Mouse (Mus musculus) CH12.LX (cell line): ENCODE measurements at regions not wholly inside any gene's neighbourhood (a gene's known extent, or its start where the extent isn't known, plus 50 kb on each side); places are given as distances from the start of the nearest gene placed in this dataset.

Source experiments
- DNase-seq: peaks from one replicate; pipeline ENCODE4 v3.0.0-alpha.2; 2013; ENCODE audit errors: extremely low read depth
- H3K27ac ChIP-seq: 2 replicates; pipeline ENCODE4 v1.5.1; 2012; ENCODE audit warnings: low read depth, mild to moderate bottlenecking, control low read depth, moderate library complexity; ENCODE audit not compliant: insufficient read depth
- H3K27me3 ChIP-seq: replicated peaks from 2 replicates; pipeline ENCODE3; 2012; ENCODE audit warnings: inconsistent platforms
- H3K36me3 ChIP-seq, 2 experiments: replicated peaks in 1 of 2; 2 replicates each; pipeline versions ENCODE3 to v1.6.1; 2012; ENCODE audit warnings: inconsistent platforms in 1 of 2, low read length in 1 of 2, mild to moderate bottlenecking in 1 of 2, mixed read lengths in 1 of 2, moderate library complexity in 1 of 2; ENCODE audit not compliant: control insufficient read depth in 1 of 2, insufficient read depth in 1 of 2
- H3K4me1 ChIP-seq, 2 experiments: 2 replicates each; pipeline ENCODE4 v1.6.1; 2012; ENCODE audit warnings: inconsistent platforms in 1 of 2, moderate library complexity in 1 of 2; ENCODE audit not compliant: insufficient read depth in 2 of 2, control insufficient read depth in 1 of 2
- H3K4me2 ChIP-seq: 2 replicates; pipeline ENCODE4 v1.6.1; 2012; ENCODE audit warnings: low read depth, mild to moderate bottlenecking, control low read depth; ENCODE audit not compliant: poor library complexity, insufficient read depth, severe bottlenecking
- H3K4me3 ChIP-seq, 3 experiments: fragments of 150-350 bp in 1 of 3; sonication (generic) in 1 of 3; replicated peaks in 1 of 3; 2 replicates each; pipeline versions ENCODE3 to v1.5.1; 2011 to 2012; ENCODE audit warnings: low read depth in 2 of 3, low read length in 2 of 3, mild to moderate bottlenecking in 2 of 3, moderate library complexity in 2 of 3, control low read depth in 1 of 3, improper control_type of control experiment in 1 of 3, inconsistent platforms in 1 of 3, mixed read lengths in 1 of 3; ENCODE audit not compliant: poor library complexity in 1 of 3
- H3K79me2 ChIP-seq: replicated peaks from 2 replicates; pipeline ENCODE4 v1.6.1; 2012; ENCODE audit warnings: mild to moderate bottlenecking, moderate library complexity; ENCODE audit not compliant: control insufficient read depth, poor library complexity, insufficient read depth, severe bottlenecking; ENCODE audit errors: extremely low read depth
- H3K9ac ChIP-seq: 2 replicates; pipeline ENCODE4 v1.6.1; 2012; ENCODE audit warnings: low read depth, mild to moderate bottlenecking, control low read depth, moderate library complexity; ENCODE audit not compliant: insufficient read depth
- H3K9me3 ChIP-seq: replicated peaks from 2 replicates; pipeline ENCODE3; 2012; ENCODE audit warnings: low read length, inconsistent platforms, mixed read lengths
- BHLHE40 ChIP-seq: IDR thresholded peaks from 2 replicates; pipeline ENCODE4 v1.6.1; 2011; ENCODE audit warnings: mild to moderate bottlenecking, low read depth, low read length, improper control_type of control experiment
- CHD1 ChIP-seq: IDR thresholded peaks from 2 replicates; pipeline ENCODE4 v1.6.1; 2012; ENCODE audit warnings: low read depth, low read length, improper control_type of control experiment, inconsistent platforms
- CTCF ChIP-seq, 2 experiments: IDR thresholded peaks in 1 of 2; conservative IDR thresholded peaks in 1 of 2; 2 replicates each; pipeline ENCODE4 v1.5.1; 2011 to 2012; ENCODE audit warnings: low read depth in 2 of 2, low read length in 2 of 2, improper control_type of control experiment in 1 of 2, inconsistent platforms in 1 of 2, mild to moderate bottlenecking in 1 of 2, moderate library complexity in 1 of 2
- E2F4 ChIP-seq: IDR thresholded peaks from 2 replicates; pipeline ENCODE4 v1.6.1; 2011; ENCODE audit warnings: low read depth, low read length, improper control_type of control experiment; ENCODE audit not compliant: insufficient replicate concordance
- EP300 ChIP-seq: IDR thresholded peaks from 2 replicates; pipeline ENCODE4 v1.6.1; 2011; ENCODE audit warnings: low read length, improper control_type of control experiment
- GABPA ChIP-seq: IDR thresholded peaks from 2 replicates; pipeline ENCODE4 v1.6.1; 2012; ENCODE audit warnings: low read depth, low read length, improper control_type of control experiment, inconsistent platforms; ENCODE audit not compliant: insufficient replicate concordance
- HCFC1 ChIP-seq: IDR thresholded peaks from 2 replicates; pipeline ENCODE4 v1.6.1; 2012; ENCODE audit warnings: low read depth, mild to moderate bottlenecking, inconsistent platforms, low read length, improper control_type of control experiment
- IRF4 ChIP-seq: IDR thresholded peaks from 2 replicates; pipeline ENCODE4 v1.6.1; 2014; ENCODE audit warnings: low read depth, mild to moderate bottlenecking, inconsistent platforms, low read length, improper control_type of control experiment
- KAT2A ChIP-seq: IDR thresholded peaks from 2 replicates; pipeline ENCODE4 v1.6.1; 2012; ENCODE audit warnings: low read length, improper control_type of control experiment, inconsistent platforms; ENCODE audit not compliant: insufficient replicate concordance
- MAZ ChIP-seq: IDR thresholded peaks from 2 replicates; pipeline ENCODE4 v1.6.1; 2012; ENCODE audit warnings: low read depth, mild to moderate bottlenecking, inconsistent platforms, low read length, improper control_type of control experiment, moderate library complexity
- MXI1 ChIP-seq: IDR thresholded peaks from 2 replicates; pipeline ENCODE4 v1.6.1; 2011; ENCODE audit warnings: mild to moderate bottlenecking, low read depth, low read length, improper control_type of control experiment
- MYC ChIP-seq: IDR thresholded peaks from 2 replicates; pipeline ENCODE4 v1.6.1; 2011; ENCODE audit warnings: low read depth, mild to moderate bottlenecking, improper control_type of control experiment, low read length
- NRF1 ChIP-seq: IDR thresholded peaks from 2 replicates; pipeline ENCODE4 v1.6.1; 2014; ENCODE audit warnings: low read depth, mild to moderate bottlenecking, inconsistent platforms, low read length, improper control_type of control experiment, moderate library complexity
- TCF12 ChIP-seq: IDR thresholded peaks from 2 replicates; pipeline ENCODE4 v1.6.1; 2014; ENCODE audit warnings: low read depth, mild to moderate bottlenecking, inconsistent platforms, low read length, improper control_type of control experiment
- UBTF ChIP-seq: IDR thresholded peaks from 2 replicates; pipeline ENCODE4 v1.6.1; 2012; ENCODE audit warnings: low read depth, mild to moderate bottlenecking, inconsistent platforms, low read length, improper control_type of control experiment, moderate library complexity
- ZMIZ1 ChIP-seq: IDR thresholded peaks from 2 replicates; pipeline ENCODE4 v1.6.1; 2012; ENCODE audit warnings: low read depth, mild to moderate bottlenecking, inconsistent platforms, low read length, improper control_type of control experiment
- dilution Hi-C: fragments of 300-500 bp; cut with MboI; formaldehyde crosslinking; loops from 2 replicates; pipeline ENCODE4 v1.14.3; 2020; ENCODE audit warnings: low sequenced_read_pairs; ENCODE audit not compliant: extremely low pct_unique_long_range_greater_than_20kb, extremely low pct_ligation_motif_present
- in situ Hi-C: fragments of 300-500 bp; cut with MboI; formaldehyde crosslinking; loops from 3 replicates; pipeline ENCODE4 v1.14.3; 2019; ENCODE audit warnings: low sequenced_read_pairs, low pct_ligation_motif_present, low pct_unique_long_range_greater_than_20kb, mixed read lengths

GRCm38 (mm10) chr17:84095829-84096228 lies 91.9 kb downstream of the Zfp36l2 start:
- Histone ChIP-seq H3K9ac (no peak overlapping the region), H3K27me3 (no peaks in the 10 kb centered on the region), H3K27ac (no peak overlapping the region), H3K4me3 (no peak overlapping the region), H3K79me2 (no peaks in the 10 kb centered on the region), H3K4me1 (peaks cover 0 to 23% of the 10 kb centered on the region in 2 experiments; a peak in 3 of 4 replicates), H3K36me3 (no peaks in the 10 kb centered on the region), H3K9me3 (no peaks in the 10 kb centered on the region), H3K4me2 (no peak overlapping the region)
- TF ChIP-seq ZMIZ1 (no peak), CHD1 (no peak), MXI1 (no peak), GABPA (no peak), CTCF (conservative IDR thresholded peaks at IDR 0.05 in 1 of 2, IDR thresholded peaks at IDR 0.05 in 1 of 2; ENCODE audit: low read depth in 2 of 2, low read length in 2 of 2) (no peak), NRF1 (no peak), MYC (no peak), EP300 (no peak), HCFC1 (no peak), BHLHE40 (no peak), MAZ (no peak)
- dilution Hi-C loops: no loop called here
- no peak for DNase-seq
- in situ Hi-C loops: no loop called here

GRCm38 (mm10) chr17:84095089-84095488 lies 92.7 kb downstream of the Zfp36l2 start:
- no peak overlapping the region for H3K27ac ChIP-seq
- dilution Hi-C loops (no loop called here), in situ Hi-C loops (no loop called here)
- H3K9ac ChIP-seq: no peak overlapping the region
- no peak overlapping the region for H3K4me3 ChIP-seq
- no peak for DNase-seq
- TF ChIP-seq KAT2A (no peak), NRF1 (no peak), UBTF (no peak), E2F4 (no peak), MXI1 (no peak), TCF12 (no peak), MYC (no peak), IRF4 (no peak)
- TF ChIP-seq, all 38 proteins: peak for 0
- Histone ChIP-seq H3K36me3 (no peaks in the 10 kb centered on the region), H3K4me2 (no peak overlapping the region), H3K79me2 (no peaks in the 10 kb centered on the region), H3K27me3 (no peaks in the 10 kb centered on the region), H3K4me1 (peaks cover 0 to 16% of the 10 kb centered on the region in 2 experiments; a peak in 3 of 4 replicates), H3K9me3 (no peaks in the 10 kb centered on the region)
